Mouse (Mus musculus) regulatory T cell (primary cell): Measurements from ENCODE around the gene Ceacam12.
"Not testable (repeated sequence)": the region's sequence is repeated elsewhere in the genome, so short reads cannot be mapped to it uniquely, and the experiment has no call there.

Source experiments
- in situ Hi-C: fragments of 300-600 bp; cut with MboI, MseI; formaldehyde crosslinking; loops from one replicate; pipeline ENCODE4 v1.15.1; 2025; ENCODE audit warnings: high pct_unique_total_duplicates

The Ceacam12 gene

GRCm38 (mm10) chr7:18065629-18066028 is at the start of gene Ceacam12:
Gene Ceacam12, plus strand, starts transcription at chr7:18065929.
- in situ Hi-C loops: no loop called here

- in situ Hi-C loops: not testable (repeated sequence)
Measured at GRCm38 (mm10) chr7:18073821-18074220, 8.1 kb downstream of the Ceacam12 start.

- in situ Hi-C loops: no loop called here
Measured at GRCm38 (mm10) chr7:18100785-18101184, 35.1 kb downstream of the Ceacam12 start.
